Mouse (Mus musculus): ENCODE measurements around the gene Kcnn4.
"Not testable (repeated sequence)": the region's sequence is repeated elsewhere in the genome, so short reads cannot be mapped to it uniquely, and the experiment has no call there.

Kcnn4 gene

DNA sequence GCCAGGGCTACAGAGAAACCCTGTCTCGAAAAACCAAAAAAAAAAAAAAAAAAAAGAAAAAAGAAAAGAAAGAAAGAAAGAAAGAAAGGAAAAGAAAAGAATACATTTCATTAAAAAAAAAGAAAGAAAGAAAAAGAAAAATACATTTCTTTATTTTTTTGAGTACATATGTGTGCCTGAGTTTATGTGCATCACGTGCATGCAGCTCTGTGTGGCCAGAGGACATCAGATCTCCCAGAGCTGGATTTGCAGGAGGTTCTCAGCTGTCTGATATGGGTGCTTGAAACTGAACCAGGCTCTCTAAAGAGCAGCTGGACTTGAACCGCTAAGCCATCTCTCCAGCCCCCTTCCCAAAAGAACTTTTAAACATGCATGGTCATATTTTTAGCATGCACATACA, 24.0 kb downstream of the Kcnn4 start:
- DNase-seq = no peak

GRCm38 (mm10) chr7:24394475-24395161, 24.6 kb downstream of the Kcnn4 start:
- DNase-seq = no peak

DNA sequence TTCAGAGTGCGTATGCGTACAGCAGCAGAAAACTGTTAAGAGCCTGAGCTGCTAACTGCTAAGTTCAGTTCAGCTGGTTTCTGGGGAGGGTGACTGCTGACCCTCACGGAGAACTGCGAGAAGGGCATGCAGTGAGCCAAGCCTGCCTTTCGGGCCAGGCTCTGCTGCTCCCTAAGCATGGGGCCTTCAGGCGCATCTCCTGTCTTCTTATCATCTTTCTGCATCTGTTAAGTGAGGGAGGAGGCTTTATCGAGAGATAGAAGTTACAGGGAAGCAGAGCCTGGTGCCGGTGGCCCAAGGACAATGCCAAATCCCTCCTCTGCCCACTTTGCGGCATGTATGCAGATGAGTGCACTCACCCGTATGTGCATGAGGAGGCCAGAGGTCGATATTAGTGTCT, 26.8 kb downstream of the Kcnn4 start:
- no peak for DNase-seq

DNA sequence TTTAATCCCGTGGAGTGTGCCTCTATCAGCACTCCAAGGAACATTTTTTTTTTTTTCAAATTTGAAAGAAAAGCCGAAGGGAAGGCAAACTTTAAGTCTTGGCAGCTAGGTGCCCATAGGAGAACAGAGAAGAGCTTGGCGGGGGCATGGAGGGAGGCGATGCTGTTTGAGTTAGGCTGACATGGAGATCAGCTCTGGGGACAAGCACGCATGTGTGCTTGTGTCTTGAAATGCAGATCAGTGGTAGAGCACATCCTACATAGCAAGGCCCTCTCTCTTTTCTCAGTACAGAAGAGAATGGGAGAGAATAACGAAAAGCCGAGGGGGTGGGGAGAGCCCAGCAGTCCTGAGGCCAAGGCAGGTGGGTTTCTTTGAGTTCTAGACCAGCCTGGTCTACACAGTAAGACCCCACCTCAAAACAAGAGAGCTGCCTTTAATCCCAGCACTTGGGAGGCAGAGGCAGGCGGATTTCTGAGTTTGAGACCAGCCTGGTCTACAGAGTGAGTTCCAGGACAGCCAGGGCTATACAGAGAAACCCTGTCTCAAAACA, 28.4 kb downstream of the Kcnn4 start:
- DNase-seq = no peak

DNA sequence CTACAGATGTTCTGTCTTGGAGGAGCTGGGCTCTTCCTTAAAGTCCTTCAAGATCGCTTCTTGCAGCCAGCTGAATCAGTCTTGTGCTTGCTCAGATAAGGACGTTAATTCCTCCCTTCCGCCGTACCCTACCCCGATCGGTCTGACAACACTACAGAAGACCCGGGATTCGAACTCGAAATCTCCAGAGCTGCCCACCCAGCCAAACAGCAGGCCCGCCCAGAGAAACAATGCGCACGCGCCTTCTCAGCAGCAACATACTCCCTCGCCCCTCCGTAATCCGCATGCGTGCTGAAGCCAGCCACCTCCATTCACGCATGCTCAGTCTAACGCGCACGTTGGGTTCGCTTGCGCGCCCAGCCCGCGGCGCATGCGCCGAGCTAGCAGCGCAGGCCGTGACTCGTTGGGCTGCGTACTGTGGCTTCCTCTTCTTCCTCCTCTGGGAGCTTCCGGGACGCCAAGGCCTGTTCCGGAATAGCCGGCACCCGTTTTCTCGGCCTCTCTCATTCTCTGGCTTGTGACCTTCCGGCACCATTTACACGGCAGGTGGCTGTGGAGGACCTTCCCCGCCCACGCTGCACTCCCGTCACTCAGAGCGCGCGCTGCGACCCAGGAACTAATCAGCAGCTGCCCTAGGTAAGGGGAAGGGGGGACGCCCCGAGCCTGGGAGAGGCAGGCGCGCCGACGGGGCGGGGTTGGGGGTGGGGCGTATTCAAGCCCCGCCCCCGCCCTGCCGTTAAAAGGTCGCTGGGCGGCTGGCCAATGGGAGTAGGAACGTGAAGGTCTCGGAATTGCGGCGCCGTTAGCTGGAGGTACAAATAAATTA, 29.4 kb downstream of the Kcnn4 start, which contains the start of gene Smg9:
Gene Smg9, plus strand, starts transcription at position 364 of the 826 bp plus-strand sequence.
- peak; percentile 97 for DNase-seq

- no peak for DNase-seq
Observed at GRCm38 (mm10) chr7:24400082-24400452, 30.0 kb downstream of the Kcnn4 start.

DNA sequence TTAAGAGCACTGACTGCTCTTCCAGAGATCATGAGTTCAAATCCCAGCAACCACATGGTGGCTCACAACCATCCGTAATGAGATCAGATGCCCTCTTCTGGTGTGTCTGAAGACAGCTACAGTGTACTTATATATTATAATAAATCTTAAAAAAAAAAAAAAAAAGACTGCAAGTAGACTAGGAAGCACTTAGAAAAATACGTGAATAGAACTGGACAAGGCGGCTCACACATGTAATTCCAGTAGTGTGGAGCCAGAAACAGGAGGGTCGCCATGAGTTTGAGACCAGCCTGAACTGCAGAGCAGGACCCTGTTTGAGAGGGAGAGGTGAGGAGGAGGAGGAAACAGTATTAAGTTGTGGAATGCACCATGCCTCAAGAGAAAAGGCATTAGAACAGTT, 30.4 kb downstream of the Kcnn4 start:
- not testable (repeated sequence) for DNase-seq

DNA sequence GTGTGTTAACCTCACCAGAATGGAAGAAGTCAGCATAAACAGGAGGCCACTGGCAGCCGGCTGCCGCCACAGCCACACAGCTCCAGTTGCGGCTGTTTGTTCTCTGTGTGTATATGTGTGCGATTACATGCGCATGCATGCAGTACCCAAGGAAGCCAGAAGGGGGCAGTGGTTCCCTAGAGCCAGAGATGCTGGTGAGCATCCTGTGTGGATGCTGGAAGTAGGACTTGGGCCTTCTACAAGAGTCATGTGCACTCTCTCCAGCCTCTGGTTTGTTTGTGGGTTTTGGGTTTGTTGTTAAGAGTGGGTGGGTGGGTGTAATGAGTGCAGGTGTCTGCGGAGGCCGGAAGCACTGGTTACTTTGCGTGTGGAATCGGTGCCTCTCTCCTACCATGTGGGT, 32.8 kb downstream of the Kcnn4 start:
- DNase-seq = no peak

GRCm38 (mm10) chr7:24405649-24406048, 35.6 kb downstream of the Kcnn4 start:
- no peak for DNase-seq

- DNase-seq = peak; percentile 79
Observed at GRCm38 (mm10) chr7:24406528-24407344, 36.7 kb downstream of the Kcnn4 start.

DNA sequence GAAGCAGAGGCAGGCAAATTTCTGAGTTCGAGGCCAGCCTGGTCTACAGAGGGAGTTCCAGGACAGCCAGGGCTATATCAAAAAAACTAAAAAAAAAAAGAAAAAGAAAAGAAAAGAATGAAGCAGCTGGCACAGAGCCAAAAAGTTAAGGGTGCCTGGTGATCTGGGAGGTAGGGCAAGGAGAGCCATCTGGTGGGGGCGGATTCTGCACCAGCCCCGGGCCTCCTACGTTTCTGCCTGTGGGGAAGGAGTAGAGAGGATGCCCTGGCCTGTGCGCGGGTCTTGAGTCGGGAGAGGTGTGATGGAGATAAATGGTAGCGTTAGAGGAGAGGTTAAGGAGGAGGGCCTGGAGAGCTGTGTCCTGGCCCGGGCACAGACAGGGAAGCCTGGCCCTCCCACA, 38.1 kb downstream of the Kcnn4 start:
- DNase-seq = no peak

DNA sequence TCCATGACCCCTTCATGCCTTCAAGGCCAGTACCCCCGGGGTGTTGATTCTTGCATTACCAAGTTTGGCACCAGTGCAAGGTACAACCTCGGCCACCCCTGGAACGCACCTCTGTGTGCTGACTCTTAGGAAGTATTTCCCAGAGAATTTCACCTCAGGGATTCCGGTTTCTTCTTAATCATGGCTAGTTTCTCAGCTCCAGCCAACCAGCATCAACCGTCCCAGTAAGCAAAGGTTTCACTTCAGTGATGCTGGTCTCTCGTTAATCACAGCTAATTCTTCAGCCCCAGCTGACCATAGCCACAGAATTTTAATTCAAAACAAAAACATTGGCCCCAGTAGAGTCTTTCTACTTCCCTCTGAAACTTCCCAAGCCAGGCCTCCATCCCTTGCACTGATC, 40.1 kb downstream of the Kcnn4 start:
- no peak for DNase-seq

- no peak for DNase-seq
Observed at GRCm38 (mm10) chr7:24410831-24411230, 40.8 kb downstream of the Kcnn4 start.

- DNase-seq = peak; percentile 12
Observed at GRCm38 (mm10) chr7:24413630-24414029, 43.6 kb downstream of the Kcnn4 start.

- DNase-seq = no peak
Observed at GRCm38 (mm10) chr7:24415261-24415660, 45.2 kb downstream of the Kcnn4 start.

DNA sequence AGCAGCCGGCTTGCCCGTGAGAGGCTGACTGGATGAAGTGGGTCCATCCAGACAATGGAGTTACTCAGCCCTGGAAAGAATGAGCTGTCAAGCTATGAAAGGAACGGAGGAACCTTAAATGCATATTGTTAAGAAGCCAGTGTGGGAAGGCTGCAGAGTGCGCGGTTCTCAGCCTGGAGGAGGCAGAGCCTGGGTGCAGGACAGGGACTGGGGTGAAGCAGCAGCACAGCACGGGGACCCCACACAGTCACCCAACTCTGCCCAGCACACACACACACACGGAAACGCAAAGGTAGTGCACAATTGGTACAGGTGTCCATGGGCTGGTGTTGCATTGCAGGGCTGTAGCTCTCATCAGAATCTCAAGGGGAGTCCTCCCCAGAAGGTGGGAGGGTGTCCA, 49.5 kb downstream of the Kcnn4 start:
- no peak for DNase-seq

DNA sequence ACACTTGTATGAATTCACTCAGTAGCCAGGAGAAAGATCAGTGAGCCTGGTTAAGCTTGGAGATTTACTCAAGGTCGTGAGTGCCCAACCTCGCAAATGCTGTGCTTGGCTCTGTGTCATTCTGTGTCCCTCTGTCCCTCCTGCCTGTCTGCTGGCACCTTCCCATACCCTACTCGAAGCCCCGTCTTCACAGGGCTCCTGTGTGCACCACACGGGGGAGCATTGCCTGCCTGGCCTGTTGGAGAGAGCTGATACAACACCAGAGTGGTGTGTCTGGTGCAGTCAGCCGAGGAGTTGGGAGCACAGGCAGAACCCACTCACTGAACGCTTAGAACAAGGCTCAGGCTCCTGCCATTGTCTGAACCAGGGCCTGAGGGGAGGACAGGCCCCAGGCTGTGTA, 51.6 kb downstream of the Kcnn4 start:
- DNase-seq = no peak

GRCm38 (mm10) chr7:24422251-24422650, 52.2 kb downstream of the Kcnn4 start:
- DNase-seq = no peak

- DNase-seq = no peak
Observed at GRCm38 (mm10) chr7:24423107-24423763, 53.2 kb downstream of the Kcnn4 start.

- no peak for DNase-seq
Observed at GRCm38 (mm10) chr7:24423956-24424732, 54.1 kb downstream of the Kcnn4 start.

GRCm38 (mm10) chr7:24425919-24426318, 55.9 kb downstream of the Kcnn4 start:
- DNase-seq = no peak

- no peak for DNase-seq
Observed at GRCm38 (mm10) chr7:24427168-24427567, 57.1 kb downstream of the Kcnn4 start.
